Mouse (Mus musculus) midbrain, embryonic 13.5 days (tissue): ENCODE data around the gene Tubb3. TPM values are rescaled to one million over a fixed set of nuclear protein-coding genes. Genes with fewer than 3 reads are reported as not detected.
A peak's percentile ranks its signal among the peaks of the same experiment; 100 is the strongest.
"Not testable (repeated sequence)": the region's sequence is repeated elsewhere in the genome, so short reads cannot be mapped to it uniquely, and the experiment has no call there.

Source experiments
- ATAC-seq: fragments of 200-750 bp; cut with Nextera tagmentation; 2 replicates; pipeline ENCODE4 v1.8.0; 2017; ENCODE audit warnings: mild to moderate bottlenecking, moderate TSS enrichment, moderate library complexity
- H3K27ac ChIP-seq: fragments of 300-500 bp; sonication (generic); 2 replicates; pipeline ENCODE4 v1.5.1; 2015; ENCODE audit warnings: inconsistent platforms, mild to moderate bottlenecking, moderate library complexity
- H3K27me3 ChIP-seq: fragments of 300-500 bp; sonication (generic); 2 replicates; pipeline ENCODE4 v1.6.1; 2015; ENCODE audit warnings: mild to moderate bottlenecking, inconsistent platforms
- H3K36me3 ChIP-seq: fragments of 300-500 bp; sonication (generic); 2 replicates; pipeline ENCODE4 v1.6.1; 2015; ENCODE audit warnings: mild to moderate bottlenecking, inconsistent platforms
- H3K4me1 ChIP-seq: fragments of 300-500 bp; sonication (generic); replicated peaks from 2 replicates; pipeline ENCODE4 v1.6.1; 2015; ENCODE audit warnings: inconsistent platforms
- H3K4me2 ChIP-seq: fragments of 300-500 bp; sonication (generic); replicated peaks from 2 replicates; pipeline ENCODE4 v1.6.1; 2015; ENCODE audit warnings: moderate library complexity, mild to moderate bottlenecking, inconsistent platforms
- H3K4me3 ChIP-seq: fragments of 300-500 bp; sonication (generic); replicated peaks from 2 replicates; pipeline ENCODE4 v1.5.1; 2015; ENCODE audit warnings: mild to moderate bottlenecking, inconsistent platforms
- H3K9ac ChIP-seq: fragments of 300-500 bp; sonication (generic); replicated peaks from 2 replicates; pipeline ENCODE4 v1.6.1; 2015; ENCODE audit warnings: mild to moderate bottlenecking, inconsistent platforms
- H3K9me3 ChIP-seq: fragments of 300-500 bp; sonication (generic); 2 replicates; pipeline ENCODE4 v1.6.1; 2016; ENCODE audit warnings: mild to moderate bottlenecking, inconsistent platforms
- WGBS: fragments of 180-500 bp; shearing (Covaris S2); methylation state at CpG from one replicate; pipeline ENCODE4 v1.1.7; 2015; 5-methylcytosine and 5-hydroxymethylcytosine counted together
- polyA plus RNA-seq: library from polyadenylated mRNA; unstranded; fragments of >200 nt; fragmentation: Nextera tagmentation; extraction: Ambion mirVana; gene quantifications from 2 replicates; pipeline ENCODE4 v1.2.1, GENCODE M21; 2015

Gene Tubb3
- polyA plus RNA-seq, 1 experiment from 2014 or later = 1,993 TPM

- peak overlapping the region; percentile 65 for H3K4me2 ChIP-seq
- H3K27me3 ChIP-seq = no peaks in the 10 kb centered on the region
- H3K4me1 ChIP-seq = peaks cover 10% of the 10 kb centered on the region
- ATAC-seq = peak; percentile 40
- H3K36me3 ChIP-seq = 0 out of 2 replicates have a peak, but pooled peaks cover 6% of the 10 kb centered on the region
- H3K27ac ChIP-seq = peak overlapping the region; percentile 84
- peak overlapping the region; percentile 81 for H3K9ac ChIP-seq
- H3K9me3 ChIP-seq = no peaks in the 10 kb centered on the region
- WGBS = 25% methylated on average over 4 of the region's 4 CpGs
- H3K4me3 ChIP-seq = peak overlapping the region; percentile 64
Measured at GRCm38 (mm10) chr8:123443576-123443921, 32.3 kb downstream of the Tubb3 start.

GRCm38 (mm10) chr8:123444131-123444530 lies 32.9 kb downstream of the Tubb3 start:
- H3K4me2 ChIP-seq = peak overlapping the region; percentile 65
- no peak overlapping the region for H3K27ac ChIP-seq
- H3K9ac ChIP-seq = 0 out of 2 replicates have a peak overlapping the region, but pooled peaks have one; percentile 81
- ATAC-seq = no peak
- peaks cover 10% of the 10 kb centered on the region for H3K4me1 ChIP-seq
- H3K36me3 ChIP-seq = peaks cover 11% of the 10 kb centered on the region
- no peaks in the 10 kb centered on the region for H3K9me3 ChIP-seq
- 86% methylated on average over 6 of the region's 6 CpGs for WGBS
- H3K27me3 ChIP-seq = no peaks in the 10 kb centered on the region
- peak overlapping the region; percentile 64 for H3K4me3 ChIP-seq

GRCm38 (mm10) chr8:123445981-123446380 lies 34.8 kb downstream of the Tubb3 start:
- H3K4me3 ChIP-seq = no peak overlapping the region
- H3K9ac ChIP-seq = no peak overlapping the region
- no peak overlapping the region for H3K4me2 ChIP-seq
- H3K27me3 ChIP-seq = no peaks in the 10 kb centered on the region
- ATAC-seq = no peak
- WGBS = 88% methylated on average over 10 of the region's 10 CpGs
- H3K27ac ChIP-seq = no peak overlapping the region
- H3K9me3 ChIP-seq = no peaks in the 10 kb centered on the region
- H3K4me1 ChIP-seq = peaks cover 10% of the 10 kb centered on the region
- peaks cover 25% of the 10 kb centered on the region for H3K36me3 ChIP-seq

- Histone ChIP-seq H3K9ac (no peak overlapping the region), H3K4me1 (peaks cover 10% of the 10 kb centered on the region), H3K4me3 (no peak overlapping the region), H3K27ac (no peak overlapping the region), H3K27me3 (no peaks in the 10 kb centered on the region), H3K4me2 (no peak overlapping the region), H3K36me3 (peaks cover 33% of the 10 kb centered on the region), H3K9me3 (no peaks in the 10 kb centered on the region)
- ATAC-seq = no peak
- 92% methylated on average over 6 of the region's 6 CpGs for WGBS
Measured at GRCm38 (mm10) chr8:123446799-123447198, 35.6 kb downstream of the Tubb3 start.

- ATAC-seq = no peak
- no peaks in the 10 kb centered on the region for H3K4me1 ChIP-seq
- 92% methylated on average over 5 of the region's 5 CpGs for WGBS
- no peaks in the 10 kb centered on the region for H3K27me3 ChIP-seq
- no peaks in the 10 kb centered on the region for H3K9me3 ChIP-seq
- no peak overlapping the region for H3K27ac ChIP-seq
- H3K4me3 ChIP-seq = no peak overlapping the region
- H3K9ac ChIP-seq = no peak overlapping the region
- peaks cover 68% of the 10 kb centered on the region for H3K36me3 ChIP-seq
- no peak overlapping the region for H3K4me2 ChIP-seq
Measured at GRCm38 (mm10) chr8:123450783-123451182, 39.6 kb downstream of the Tubb3 start.

GRCm38 (mm10) chr8:123451747-123452146 lies 40.5 kb downstream of the Tubb3 start:
- not testable (repeated sequence) for H3K9ac ChIP-seq, H3K9me3 ChIP-seq, H3K27ac ChIP-seq, H3K27me3 ChIP-seq, H3K4me1 ChIP-seq, ATAC-seq, H3K4me2 ChIP-seq, H3K4me3 ChIP-seq
- 93% methylated on average over 12 of the region's 12 CpGs for WGBS
- peaks cover 78% of the 10 kb centered on the region for H3K36me3 ChIP-seq

- ATAC-seq = no peak
- H3K36me3 ChIP-seq = peaks cover 80% of the 10 kb centered on the region
- WGBS = 87% methylated on average over 4 of the region's 4 CpGs
- no peaks in the 10 kb centered on the region for H3K9me3 ChIP-seq
- H3K27ac ChIP-seq = no peak overlapping the region
- no peaks in the 10 kb centered on the region for H3K4me1 ChIP-seq
- no peak overlapping the region for H3K4me3 ChIP-seq
- H3K27me3 ChIP-seq = no peaks in the 10 kb centered on the region
- H3K9ac ChIP-seq = no peak overlapping the region
- no peak overlapping the region for H3K4me2 ChIP-seq
Measured at GRCm38 (mm10) chr8:123452149-123452548, 40.9 kb downstream of the Tubb3 start.

GRCm38 (mm10) chr8:123453291-123453690 lies 42.1 kb downstream of the Tubb3 start:
- WGBS = 86% methylated on average over 7 of the region's 7 CpGs

GRCm38 (mm10) chr8:123453951-123454350 lies 42.7 kb downstream of the Tubb3 start:
- no peak overlapping the region for H3K4me3 ChIP-seq
- peaks cover 88% of the 10 kb centered on the region for H3K36me3 ChIP-seq
- H3K9me3 ChIP-seq = no peaks in the 10 kb centered on the region
- 83% methylated on average over 5 of the region's 5 CpGs for WGBS
- no peaks in the 10 kb centered on the region for H3K27me3 ChIP-seq
- no peaks in the 10 kb centered on the region for H3K4me1 ChIP-seq
- H3K4me2 ChIP-seq = no peak overlapping the region
- no peak overlapping the region for H3K9ac ChIP-seq
- H3K27ac ChIP-seq = no peak overlapping the region
- ATAC-seq = no peak

More at GRCm38 (mm10) chr8:123453291-123453690, 42.1 kb downstream of the Tubb3 start:
- Histone ChIP-seq H3K9me3 (no peaks in the 10 kb centered on the region), H3K27me3 (no peaks in the 10 kb centered on the region), H3K4me1 (no peaks in the 10 kb centered on the region), H3K27ac (no peak overlapping the region), H3K36me3 (peaks cover 87% of the 10 kb centered on the region), H3K4me2 (no peak overlapping the region), H3K4me3 (no peak overlapping the region), H3K9ac (no peak overlapping the region)
- ATAC-seq = no peak

- WGBS = 94% methylated on average over 6 of the region's 6 CpGs
- Histone ChIP-seq H3K27me3 (no peaks in the 10 kb centered on the region), H3K4me2 (no peak overlapping the region), H3K27ac (no peak overlapping the region), H3K4me3 (no peak overlapping the region), H3K9me3 (no peaks in the 10 kb centered on the region), H3K9ac (no peak overlapping the region), H3K4me1 (no peaks in the 10 kb centered on the region), H3K36me3 (peaks cover 88% of the 10 kb centered on the region)
- no peak for ATAC-seq
Measured at GRCm38 (mm10) chr8:123454559-123454958, 43.3 kb downstream of the Tubb3 start.

- no peak overlapping the region for H3K4me3 ChIP-seq
- H3K27ac ChIP-seq = no peak overlapping the region
- WGBS = 89% methylated on average over 4 of the region's 4 CpGs
- H3K9ac ChIP-seq = no peak overlapping the region
- H3K36me3 ChIP-seq = peaks cover 56% of the 10 kb centered on the region
- H3K4me1 ChIP-seq = no peaks in the 10 kb centered on the region
- H3K9me3 ChIP-seq = no peaks in the 10 kb centered on the region
- no peak overlapping the region for H3K4me2 ChIP-seq
- ATAC-seq = no peak
- no peaks in the 10 kb centered on the region for H3K27me3 ChIP-seq
Measured at GRCm38 (mm10) chr8:123463651-123464050, 52.4 kb downstream of the Tubb3 start.

GRCm38 (mm10) chr8:123467476-123467875 lies 56.3 kb downstream of the Tubb3 start:
- no peak overlapping the region for H3K27ac ChIP-seq
- H3K36me3 ChIP-seq = peaks cover 19% of the 10 kb centered on the region
- no peaks in the 10 kb centered on the region for H3K27me3 ChIP-seq
- WGBS = 79% methylated on average over 3 of the region's 3 CpGs
- no peaks in the 10 kb centered on the region for H3K4me1 ChIP-seq
- H3K4me2 ChIP-seq = no peak overlapping the region
- H3K9ac ChIP-seq = no peak overlapping the region
- no peak for ATAC-seq
- H3K9me3 ChIP-seq = no peaks in the 10 kb centered on the region
- no peak overlapping the region for H3K4me3 ChIP-seq
